Mouse (Mus musculus) heart, embryonic 16.5 days (tissue): ENCODE results near the gene Tro. TPM values are rescaled to one million over a fixed set of nuclear protein-coding genes. Genes with fewer than 3 reads are reported as not detected.

Experiments
- polyA plus RNA-seq: library from polyadenylated mRNA; unstranded; fragments of >200 nt; fragmentation: Nextera tagmentation; extraction: Ambion mirVana; gene quantifications from 2 replicates; pipeline ENCODE4 v1.2.1, GENCODE M21; 2015

Tro gene
- polyA plus RNA-seq, 1 experiment from 2014 or later: 11.9 TPM

Other genes with a start within 250 kb of the Tro start
- gene Tmem29, start 198.4 kb downstream of the Tro start, polyA plus RNA-seq: 13.1 and 14.6 TPM in 2 replicates
- 279 and 292 TPM in 2 replicates for gene Alas2, start 110.2 kb downstream of the Tro start, polyA plus RNA-seq
- gene Pfkfb1, start 69.4 kb downstream of the Tro start, polyA plus RNA-seq: 3.8 and 5.4 TPM in 2 replicates
- 10.5 and 12.3 TPM in 2 replicates for gene Apex2, start 67.7 kb downstream of the Tro start, polyA plus RNA-seq
- 507 and 525 TPM in 2 replicates for gene Maged2, start 156.8 kb upstream of the Tro start, polyA plus RNA-seq